Mouse (Mus musculus): ENCODE measurements at regions not wholly inside any gene's neighbourhood (a gene's known extent, or its start where the extent isn't known, plus 50 kb on each side); places are given as distances from the start of the nearest gene placed in this dataset.
"Not testable (repeated sequence)": the region's sequence is repeated elsewhere in the genome, so short reads cannot be mapped to it uniquely, and the experiment has no call there.

DNA sequence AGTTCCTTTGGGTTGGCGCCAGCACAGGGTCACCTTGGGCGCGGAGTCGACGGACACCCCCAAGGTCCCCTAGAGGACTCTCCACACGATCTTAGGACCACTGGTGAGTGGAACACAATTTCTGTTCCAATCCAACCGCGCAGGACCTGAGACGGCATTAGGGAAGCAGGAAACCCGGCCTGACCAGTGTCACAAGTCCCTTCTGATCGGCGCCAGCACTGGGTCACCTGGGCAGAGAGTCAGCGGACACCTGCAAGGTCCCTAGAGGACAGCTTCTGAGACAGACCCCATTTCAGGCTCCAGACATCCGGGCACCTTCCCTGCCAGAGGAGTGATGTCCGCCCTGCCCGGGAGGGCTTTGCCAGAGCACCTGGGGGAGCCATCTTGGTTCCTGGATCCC is 74.2 kb upstream of the Cdh13 start:
- not testable (repeated sequence) for TF ChIP-seq CTCF (IDR thresholded peaks at IDR 0.05; ENCODE audit: extremely low read depth, insufficient read depth, insufficient read length, insufficient replicate concordance); POLR2A (IDR thresholded peaks at IDR 0.05; ENCODE audit: low read depth, low read length)

Data from spleen, adult 2 months (tissue).